Mouse (Mus musculus) retina, postnatal 7 days (tissue): ENCODE data around the gene R3hdml.
"Not testable (repeated sequence)": the region's sequence is repeated elsewhere in the genome, so short reads cannot be mapped to it uniquely, and the experiment has no call there.

Experiments
- DNase-seq: peaks from one replicate; pipeline ENCODE4 v3.0.0-alpha.2; 2012; ENCODE audit warnings: low read depth, low spot score

R3hdml gene

DNA sequence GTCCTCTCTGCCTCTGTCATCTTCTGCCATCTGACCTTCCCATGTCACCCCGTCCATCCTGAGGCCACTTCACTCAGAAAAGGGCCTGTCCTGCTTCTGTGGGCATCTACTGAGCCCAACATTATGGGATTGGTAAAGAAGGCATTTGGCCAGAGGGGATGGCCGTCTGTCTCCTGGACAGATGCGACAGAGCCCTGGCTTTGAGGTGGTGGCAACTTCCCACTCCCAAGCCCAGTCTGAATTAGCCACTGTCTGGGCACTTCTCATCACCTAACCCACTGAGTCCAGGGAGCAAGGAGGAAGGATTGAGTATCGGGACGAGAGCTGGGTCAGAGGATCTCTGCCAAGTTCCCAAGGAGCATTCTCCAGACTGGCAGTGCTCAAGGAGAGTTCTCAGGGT lies at the start of gene R3hdml:
Gene R3hdml (plus strand): TSS at position 301 of the 400 bp plus-strand sequence.
- DNase-seq: no peak

DNA sequence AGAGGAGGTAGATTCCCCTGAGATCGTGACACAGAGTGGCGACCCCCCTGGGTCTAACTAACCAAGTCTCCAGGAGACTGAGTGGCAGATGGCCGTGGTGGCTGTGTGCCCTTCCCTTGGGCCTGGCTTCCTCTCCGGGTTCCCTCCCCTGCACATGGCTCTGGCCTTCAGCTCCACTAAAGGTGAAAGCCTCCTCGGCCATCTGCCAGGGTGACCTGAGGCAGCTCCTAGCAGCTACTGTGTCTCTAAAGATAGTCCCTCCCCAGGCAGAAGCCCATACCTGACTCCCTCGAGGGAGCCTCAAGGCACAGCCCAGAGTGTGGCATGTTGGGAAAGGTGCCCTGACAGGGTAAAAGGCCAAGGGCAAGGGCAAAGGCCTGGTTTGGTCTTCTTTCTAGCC lies 48.6 kb upstream of the R3hdml start:
- no peak for DNase-seq

DNA sequence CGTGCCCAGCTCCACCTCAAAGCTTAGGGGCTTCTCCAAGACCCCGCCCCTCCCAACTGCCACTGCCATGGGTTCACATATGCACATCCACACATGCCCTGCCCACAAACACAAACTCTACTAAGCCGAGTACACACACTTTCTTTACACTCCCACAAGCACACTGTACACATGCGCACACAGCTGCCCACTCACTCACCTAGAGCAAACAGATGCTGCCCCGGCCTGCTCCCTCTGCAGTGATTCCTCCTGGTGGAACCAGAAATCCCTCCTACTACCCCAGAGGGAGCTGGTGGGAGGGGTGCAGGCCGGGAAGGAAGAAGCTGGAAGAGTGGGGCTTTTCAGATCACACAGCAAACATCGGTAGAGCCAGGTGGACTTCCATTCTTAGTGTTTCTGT lies 48.1 kb upstream of the R3hdml start:
- no peak for DNase-seq

DNA sequence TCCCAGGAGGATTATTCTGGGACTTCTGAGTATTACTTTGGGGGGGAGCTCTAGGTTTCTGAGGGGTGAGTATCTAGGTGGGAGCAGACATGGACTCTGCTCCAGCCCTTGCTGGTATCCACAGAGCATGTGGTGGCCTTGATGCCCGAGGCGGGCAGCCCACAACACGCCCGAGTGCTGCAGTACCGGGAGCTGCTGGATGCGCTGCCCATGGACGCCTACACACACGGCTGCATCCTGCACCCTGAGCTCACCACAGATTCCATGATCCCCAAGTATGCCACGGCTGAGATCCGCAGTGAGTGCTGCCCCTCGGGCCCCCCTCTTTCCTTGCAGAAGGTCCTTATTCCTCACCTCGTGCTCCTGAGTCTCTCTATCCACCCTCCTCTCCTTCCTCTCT lies 44.7 kb upstream of the R3hdml start:
- no peak for DNase-seq

DNA sequence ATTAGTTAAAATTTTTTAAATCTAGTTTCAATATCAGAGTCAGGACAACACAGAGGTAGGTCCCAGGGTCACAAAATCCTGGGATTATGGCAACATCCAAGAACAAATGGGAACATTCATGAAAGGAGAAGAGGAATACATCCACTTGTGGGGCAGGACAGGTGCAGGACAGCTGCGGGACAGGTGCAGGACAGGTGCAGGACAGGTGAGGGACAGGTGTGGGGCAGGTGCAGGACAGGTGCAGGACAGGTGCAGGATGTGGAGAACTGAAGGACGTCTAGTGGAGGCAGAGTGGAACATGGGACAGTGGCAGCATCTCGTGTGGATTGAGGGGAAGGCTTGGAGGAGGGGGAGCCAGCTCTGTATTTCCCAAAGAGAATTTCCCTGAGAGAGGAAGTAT lies 42.8 kb upstream of the R3hdml start:
- no peak for DNase-seq

DNA sequence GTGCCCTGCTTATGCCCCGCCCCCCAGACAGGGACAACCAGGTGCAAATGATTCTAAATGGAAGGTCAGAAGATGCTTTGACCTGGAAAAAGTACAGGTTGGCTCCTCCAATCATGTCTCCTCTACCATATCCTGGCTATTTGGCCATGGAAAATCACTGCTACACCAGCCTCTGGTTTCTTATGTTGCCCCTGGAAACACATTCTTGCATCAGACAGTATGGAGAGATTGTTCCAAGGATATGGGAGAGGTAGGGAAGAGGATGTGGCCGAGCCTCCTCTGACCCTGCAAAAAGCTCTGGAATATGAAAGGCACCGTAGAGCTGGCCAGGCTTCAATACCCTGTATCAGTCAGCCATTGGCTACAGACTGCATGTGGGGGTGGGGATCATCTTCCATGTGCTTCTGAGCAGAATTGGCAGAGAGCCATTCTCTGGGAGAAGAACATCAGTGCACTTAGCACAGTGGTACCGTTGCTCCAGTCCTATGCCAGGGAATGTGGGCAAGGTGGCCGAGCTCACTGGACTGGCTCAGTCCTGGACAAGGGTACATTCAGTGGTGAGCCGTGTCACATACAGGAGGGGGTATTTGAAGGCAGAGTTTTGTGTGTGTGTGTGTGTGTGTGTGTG lies 41.3 kb upstream of the R3hdml start:
- DNase-seq: no peak

DNA sequence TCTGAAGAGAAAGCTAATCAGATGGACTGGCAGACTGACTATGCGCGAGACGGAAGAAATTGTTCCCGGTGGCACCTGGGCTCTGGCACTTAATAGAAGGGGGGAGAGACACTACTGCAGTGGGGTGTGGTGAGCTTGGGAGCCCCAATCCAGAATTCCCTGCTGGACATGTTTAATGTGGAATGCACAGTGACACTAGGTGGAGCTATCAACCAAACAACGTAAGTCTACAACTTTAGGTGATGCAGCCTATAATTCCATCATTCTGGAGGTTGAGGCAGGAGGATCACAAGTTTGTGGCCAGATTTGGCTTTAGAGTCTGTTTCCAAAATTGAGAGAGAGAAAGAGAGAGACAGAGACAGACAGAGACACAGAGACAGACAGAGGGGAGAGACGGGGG lies 39.4 kb upstream of the R3hdml start:
- no peak for DNase-seq

DNA sequence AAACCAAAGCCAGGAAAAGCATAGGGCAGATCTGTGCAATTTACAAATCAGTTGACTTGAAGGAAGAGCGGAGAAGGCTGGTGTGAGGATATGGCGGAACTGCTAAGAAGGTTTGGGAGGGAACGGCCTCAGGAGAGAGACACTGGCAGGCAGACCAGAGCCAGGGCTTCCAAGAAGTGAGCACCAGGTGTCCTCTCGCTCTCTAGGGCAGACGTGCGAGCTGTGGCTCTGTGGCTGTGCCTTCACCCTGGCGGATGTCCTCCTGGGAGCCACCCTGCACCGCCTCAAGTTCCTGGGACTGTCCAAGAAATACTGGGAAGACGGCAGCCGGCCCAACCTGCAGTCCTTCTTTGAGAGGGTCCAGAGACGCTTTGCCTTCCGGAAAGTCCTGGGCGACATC lies 38.7 kb upstream of the R3hdml start:
- no peak for DNase-seq

DNA sequence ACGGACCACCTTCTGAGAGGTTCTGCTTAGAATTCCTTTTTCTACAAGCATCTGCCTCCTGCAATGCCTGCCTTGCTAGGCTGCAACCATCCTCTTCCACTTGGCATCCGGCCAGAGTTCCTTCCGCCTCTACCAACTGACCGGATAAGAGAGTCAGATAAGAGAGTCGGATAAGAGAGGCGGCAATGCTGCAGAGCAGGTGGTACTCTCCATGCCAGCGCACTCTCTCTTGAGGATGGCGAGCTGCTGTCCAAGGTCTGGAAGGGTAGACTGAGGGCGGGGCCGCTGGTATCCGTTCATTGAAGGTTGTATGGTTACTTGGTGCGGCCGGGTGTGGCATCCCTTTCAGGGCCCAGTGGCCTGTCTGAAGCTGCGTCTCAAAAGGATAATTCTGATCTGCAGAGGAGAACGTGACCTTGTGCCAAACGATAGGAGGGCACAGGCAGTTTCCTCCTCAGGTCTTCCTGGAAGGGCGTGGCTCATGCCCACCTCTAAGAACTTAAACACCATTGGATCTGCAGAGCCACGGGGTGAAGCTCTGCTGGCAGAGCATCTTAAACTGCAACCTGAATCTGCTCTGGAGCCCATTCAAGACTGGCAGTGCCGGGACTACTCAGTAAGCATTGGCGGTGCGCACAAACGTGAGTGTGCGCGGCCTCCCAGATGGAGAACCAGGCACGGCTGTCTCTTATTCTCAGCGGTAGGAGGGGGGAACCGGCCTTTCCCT lies 33.4 kb upstream of the R3hdml start:
- DNase-seq: no peak

DNA sequence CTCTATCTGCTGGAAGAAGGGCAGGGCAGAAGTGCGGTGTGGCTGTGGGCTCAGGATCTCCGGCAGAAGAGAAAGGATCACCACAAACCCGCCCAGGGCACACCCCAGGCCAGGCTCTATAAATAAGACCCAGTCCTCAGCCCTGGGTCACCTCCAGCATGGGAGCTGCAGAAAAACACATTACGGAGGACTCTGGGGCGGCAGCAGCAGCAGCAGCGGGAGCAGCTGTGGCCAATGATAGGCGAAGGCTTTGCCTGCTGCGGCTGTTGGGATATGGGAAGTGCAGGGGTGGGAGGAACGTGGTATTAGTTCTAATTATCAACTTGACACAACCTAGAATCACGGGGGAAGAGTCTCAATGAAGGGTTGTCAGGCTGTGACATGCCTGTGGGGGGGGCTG lies 32.7 kb upstream of the R3hdml start:
- no peak for DNase-seq

DNA sequence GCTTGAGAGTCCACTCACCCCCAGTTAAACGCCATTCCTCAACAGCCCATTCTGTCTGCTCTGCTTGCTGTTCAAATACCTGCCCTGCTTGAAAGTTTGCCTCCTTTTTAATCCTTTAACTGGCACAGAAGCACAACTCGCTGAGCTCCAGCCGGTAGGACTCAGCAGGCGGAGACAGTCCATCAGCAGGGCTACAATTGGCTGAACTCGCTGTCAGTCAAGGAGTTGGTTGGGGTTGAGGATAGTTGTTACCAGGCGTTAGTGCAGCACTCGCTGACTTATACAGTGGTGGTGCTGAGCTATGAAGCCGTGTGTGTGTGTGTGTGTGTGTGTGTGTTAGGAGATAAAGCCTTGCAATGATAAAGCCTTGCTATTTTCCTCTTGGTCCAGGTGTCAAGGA lies 31.5 kb upstream of the R3hdml start:
- no peak for DNase-seq

DNA sequence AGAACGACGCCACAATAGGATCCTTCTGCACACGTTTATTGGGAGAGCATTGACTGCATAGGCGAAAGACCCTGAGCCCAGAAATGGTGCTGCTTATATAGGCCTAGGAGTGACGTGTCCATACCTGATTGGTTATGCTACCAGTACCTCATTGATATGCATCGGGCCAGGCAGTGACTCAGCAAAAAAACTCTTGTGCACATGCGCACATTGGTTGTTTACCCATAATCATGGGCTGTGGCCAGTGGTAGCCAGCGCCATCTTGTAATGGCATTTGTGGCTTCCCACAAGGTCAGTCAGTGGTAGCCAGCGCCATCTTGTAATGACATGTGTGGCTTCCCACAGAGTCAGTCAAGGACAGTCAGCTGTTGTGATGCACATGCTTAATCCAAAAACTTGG lies 30.8 kb upstream of the R3hdml start:
- DNase-seq: not testable (repeated sequence)

DNA sequence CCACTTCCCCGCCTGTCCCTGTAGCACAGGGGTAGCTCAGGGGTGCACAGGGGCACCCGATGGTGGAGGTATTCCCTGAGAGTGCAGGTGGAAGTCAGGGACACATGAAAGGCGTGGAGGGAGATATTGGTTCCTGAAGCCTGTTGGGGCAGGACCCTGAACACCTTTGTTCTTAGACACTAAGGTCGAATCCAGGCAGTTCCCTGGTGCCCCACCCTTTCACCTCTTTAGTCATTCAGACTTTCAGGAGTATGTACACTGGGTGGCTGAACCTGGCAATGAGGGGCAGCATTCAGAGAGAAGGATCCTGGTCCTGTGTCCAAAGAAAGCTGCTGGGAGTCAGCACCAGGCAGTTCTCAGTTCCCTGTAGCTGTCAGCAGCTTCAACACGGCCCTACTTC lies 29.7 kb upstream of the R3hdml start:
- no peak for DNase-seq

DNA sequence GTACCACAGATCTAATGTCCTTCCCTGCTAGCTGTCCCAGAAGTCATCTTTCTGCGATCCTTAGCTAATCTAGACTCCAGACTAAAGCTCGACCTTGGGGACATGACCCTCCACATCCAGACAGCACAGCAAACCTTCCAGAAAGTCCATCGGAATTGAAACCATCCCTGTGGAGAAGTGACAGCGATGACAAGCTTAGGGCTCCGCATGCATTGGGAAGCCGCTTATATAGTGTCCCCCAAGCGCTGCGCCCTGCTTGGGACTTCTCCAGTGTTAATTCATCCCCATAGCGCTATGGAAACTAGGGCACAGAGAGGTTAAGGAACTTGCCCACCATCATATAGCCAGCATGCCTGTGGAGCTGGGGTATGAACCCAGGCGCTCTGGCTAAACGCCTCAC lies 29.3 kb upstream of the R3hdml start:
- DNase-seq: no peak

DNA sequence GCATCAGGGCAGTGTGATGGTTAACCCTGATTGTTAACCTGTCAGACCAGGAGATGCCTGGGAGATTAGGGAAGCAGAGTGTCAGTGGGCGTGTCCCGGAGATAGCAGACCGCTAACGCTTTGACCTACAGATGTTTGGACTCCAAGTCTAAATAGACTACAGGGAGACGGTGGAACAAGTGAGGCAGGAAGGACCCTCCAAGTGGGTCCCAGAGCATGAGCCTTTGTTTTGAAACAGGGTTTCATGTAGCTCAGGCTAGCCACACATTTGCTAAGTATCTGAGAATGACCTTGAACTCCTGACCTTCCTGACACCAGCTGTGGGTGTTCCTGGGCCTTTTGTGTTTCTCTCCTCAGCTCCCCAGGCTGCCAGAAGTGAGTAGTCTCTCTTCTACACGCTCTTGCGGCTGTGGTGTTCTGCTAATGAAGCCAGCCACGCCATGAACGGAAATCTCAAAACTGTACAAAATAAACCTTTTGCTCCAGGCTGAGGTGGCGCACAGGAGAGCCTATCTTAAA lies 28.8 kb upstream of the R3hdml start:
- no peak for DNase-seq

DNA sequence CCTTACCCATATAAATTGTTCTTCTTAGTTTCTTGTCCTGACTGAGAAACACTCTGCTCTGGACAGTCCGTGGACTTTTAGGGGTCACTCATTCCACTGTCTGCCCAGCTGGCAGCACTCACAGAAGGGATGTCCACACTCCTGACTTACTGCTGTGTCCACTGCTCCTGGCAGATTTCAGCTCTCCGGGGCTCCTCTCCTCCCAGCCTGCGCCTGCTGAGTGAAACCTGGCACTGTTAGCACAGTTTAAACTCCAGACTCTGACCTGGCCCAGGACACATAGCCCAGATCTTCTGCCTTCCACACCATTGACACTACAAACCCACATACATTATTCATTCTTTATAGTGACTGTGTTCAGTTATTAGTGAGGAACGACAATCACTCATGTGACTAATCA lies 28.1 kb upstream of the R3hdml start:
- no peak for DNase-seq

DNA sequence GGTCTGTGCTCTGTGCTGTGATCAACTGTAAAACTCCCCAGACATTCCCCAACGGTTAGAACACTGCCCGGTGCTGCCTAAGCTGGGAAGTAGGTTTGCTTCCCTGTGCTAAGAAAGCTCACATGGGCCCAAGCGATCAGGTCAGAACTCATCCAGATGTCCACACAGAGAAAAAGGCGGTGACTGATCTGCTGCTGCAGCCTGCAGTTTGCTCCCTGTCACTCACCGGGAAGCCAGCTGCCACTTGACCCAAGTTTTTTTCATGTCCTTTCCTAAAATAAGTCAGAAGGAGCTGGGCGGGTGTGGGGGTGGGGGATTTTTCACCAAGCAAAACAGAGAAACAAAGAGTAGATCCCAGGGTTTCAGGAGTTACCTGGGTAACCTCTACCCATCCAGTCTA lies 27.6 kb upstream of the R3hdml start:
- DNase-seq: no peak

DNA sequence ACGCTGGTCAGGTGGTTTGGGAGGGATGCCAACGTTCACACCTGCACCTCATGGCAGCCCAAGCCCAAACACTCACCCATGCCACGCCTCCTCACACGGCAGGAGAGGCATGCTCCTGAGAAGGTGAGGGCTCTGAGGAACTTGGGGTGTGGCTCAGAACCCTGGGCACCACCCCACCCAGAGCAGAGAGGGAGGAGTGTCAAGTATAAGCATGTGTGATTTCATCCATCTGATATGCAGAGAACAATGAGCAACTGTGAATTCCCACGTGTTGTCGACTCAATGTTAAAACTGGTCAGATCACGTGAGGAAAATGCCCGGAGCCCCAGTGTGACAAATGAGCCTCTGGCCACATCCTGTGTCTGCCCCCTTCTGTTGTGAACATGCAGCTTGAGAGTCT lies 25.3 kb upstream of the R3hdml start:
- DNase-seq: no peak

DNA sequence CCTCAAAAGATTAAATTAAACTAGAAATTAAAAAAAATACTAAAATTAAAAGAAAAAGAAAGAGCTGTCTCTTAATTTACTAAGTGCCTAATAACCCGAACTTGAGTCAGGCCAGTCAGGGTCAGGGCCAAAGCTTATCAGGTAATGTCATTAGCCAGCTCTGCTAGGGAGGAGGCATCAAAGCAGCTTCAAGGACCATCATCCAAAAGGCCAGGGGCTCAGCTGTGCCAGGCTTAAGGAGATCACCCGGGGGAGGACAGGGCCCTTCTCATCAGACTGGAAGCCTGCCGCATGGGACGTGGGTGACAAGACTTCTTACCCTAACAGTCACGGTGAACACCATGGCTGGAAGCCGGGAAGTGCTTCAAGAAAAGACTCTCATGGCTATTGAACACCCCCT lies 24.5 kb upstream of the R3hdml start:
- DNase-seq: no peak

DNA sequence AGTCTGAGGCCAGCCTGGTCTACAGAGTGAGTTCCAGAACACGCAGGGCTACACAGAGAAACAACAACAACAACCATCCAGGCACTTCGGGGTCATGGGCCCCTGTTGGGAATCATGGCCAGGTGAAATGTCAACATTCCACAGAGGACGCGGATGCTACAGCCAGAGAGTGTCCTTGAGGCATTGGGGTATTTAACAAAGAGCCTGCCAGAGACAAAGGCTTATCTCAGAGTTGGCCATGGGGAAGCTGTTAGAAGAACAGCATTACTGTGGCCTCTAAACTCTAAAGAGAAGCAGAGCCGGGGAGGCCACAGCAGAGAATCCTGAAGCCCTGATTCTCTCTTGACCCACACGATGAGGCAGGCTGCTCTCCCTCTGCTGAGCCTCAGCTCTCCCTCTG lies 23.3 kb upstream of the R3hdml start:
- DNase-seq: no peak

DNA sequence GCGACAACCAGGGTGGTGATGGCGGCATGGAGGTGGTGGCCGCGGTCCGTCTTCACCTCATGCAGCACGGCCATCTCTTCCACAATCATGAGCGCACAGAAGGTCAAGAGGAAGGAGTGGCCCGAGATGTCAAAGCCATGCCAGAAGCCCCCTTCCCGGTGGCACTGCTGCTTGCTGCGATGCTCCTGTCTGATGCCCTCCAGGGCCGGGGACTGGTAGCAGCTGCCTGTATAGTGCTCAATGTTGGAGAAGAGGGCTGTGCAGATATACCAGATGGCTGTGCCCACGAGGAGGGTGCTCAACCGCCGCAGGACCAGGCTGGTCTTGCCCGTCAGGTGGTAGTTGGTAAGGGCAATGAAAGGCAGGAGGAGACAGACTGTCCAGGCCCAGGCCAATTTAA lies 22.4 kb upstream of the R3hdml start:
- DNase-seq: no peak

DNA sequence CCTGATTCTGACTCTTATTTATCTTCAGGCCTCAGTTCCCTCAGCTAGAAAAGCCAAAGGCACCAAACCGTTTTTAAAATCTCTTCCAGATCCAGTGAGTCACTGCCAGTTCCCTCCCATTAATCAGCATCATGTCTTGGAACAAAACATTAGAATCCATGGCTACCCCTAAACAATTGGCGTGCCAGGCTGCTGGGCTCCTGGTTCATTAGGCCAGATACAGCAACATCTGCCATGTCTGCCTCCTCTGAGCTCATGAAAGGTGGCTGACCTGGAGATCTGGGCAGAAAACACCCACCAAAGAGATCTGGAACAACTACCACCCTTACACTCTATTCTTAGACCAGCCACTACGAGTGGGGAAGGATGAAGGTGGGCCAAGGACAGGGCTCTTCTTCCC lies 21.0 kb upstream of the R3hdml start:
- DNase-seq: no peak

DNA sequence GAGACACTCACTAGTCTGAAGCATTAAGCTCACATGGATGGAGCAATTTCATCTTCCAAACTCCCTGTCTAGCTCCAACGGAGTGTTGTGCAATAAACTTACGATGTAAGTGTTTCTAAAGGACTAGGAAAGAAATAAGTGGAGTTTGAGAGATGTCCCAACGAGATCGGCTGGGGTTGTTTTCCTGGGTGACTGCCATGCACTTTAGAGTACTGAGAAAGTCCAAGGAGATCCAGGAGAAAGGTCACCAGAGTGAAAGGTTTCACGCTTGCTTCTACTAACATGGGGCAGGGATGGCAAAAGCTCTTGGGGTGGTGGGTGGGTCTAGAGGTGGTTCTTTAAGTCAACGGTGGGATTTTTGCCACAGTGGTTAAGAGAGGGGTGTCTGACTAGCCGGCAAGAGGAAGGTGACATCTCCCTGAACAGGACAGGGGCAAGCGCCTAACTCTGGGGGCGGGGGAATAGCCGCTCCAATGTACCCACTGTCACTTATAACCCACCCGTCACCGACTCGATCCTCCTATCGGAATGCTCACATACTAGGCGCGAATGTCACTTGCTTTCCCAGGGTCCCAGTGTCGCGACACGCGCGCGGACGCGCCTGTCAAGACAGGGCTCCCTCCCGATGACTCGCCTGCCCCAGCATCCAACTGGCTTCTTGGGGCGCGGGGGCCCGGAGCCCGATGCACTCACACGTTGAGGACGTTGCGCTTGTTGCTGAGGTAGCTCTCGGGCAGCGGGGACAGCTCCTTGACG lies 20.2 kb upstream of the R3hdml start:
- DNase-seq: peak; percentile 35
